Mouse (Mus musculus) midbrain, embryonic 10.5 days (tissue): ENCODE measurements at regions not wholly inside any gene's neighbourhood (a gene's known extent, or its start where the extent isn't known, plus 50 kb on each side); places are given as distances from the start of the nearest gene placed in this dataset.
"Not testable (repeated sequence)": the region's sequence is repeated elsewhere in the genome, so short reads cannot be mapped to it uniquely, and the experiment has no call there.

Experiments
- DNase-seq: peaks from one replicate; pipeline ENCODE4 v3.0.0-alpha.2; 2017; ENCODE audit warnings: low spot score
- H3K27ac ChIP-seq: fragments of 300-500 bp; sonication (generic); replicated peaks from 2 replicates; pipeline ENCODE4 v1.5.1; 2016; ENCODE audit warnings: mild to moderate bottlenecking
- H3K27me3 ChIP-seq: fragments of 300-500 bp; sonication (generic); 2 replicates; pipeline ENCODE4 v1.6.1; 2016; ENCODE audit warnings: low read depth, mild to moderate bottlenecking; ENCODE audit not compliant: poor library complexity, severe bottlenecking
- H3K36me3 ChIP-seq: fragments of 300-500 bp; sonication (generic); 2 replicates; pipeline ENCODE4 v1.6.1; 2016; ENCODE audit warnings: mild to moderate bottlenecking, moderate library complexity
- H3K4me1 ChIP-seq: fragments of 300-500 bp; sonication (generic); 2 replicates; pipeline ENCODE4 v1.6.1; 2016
- H3K4me3 ChIP-seq: fragments of 300-500 bp; sonication (generic); 2 replicates; pipeline ENCODE4 v1.5.1; 2016; ENCODE audit warnings: mild to moderate bottlenecking, moderate library complexity
- H3K9me3 ChIP-seq: fragments of 300-500 bp; sonication (generic); replicated peaks from 2 replicates; pipeline ENCODE4 v1.6.1; 2016; ENCODE audit warnings: mild to moderate bottlenecking
- WGBS: fragments of 180-500 bp; shearing (Covaris S2); methylation state at CpG from one replicate; pipeline ENCODE4 v1.1.7; 2016; 5-methylcytosine and 5-hydroxymethylcytosine counted together

GRCm38 (mm10) chr13:28838216-28838615 lies 115.3 kb downstream of the Sox4 start:
- no peak overlapping the region for H3K27ac ChIP-seq
- DNase-seq = no peak
- H3K4me3 ChIP-seq = no peak overlapping the region

GRCm38 (mm10) chr13:28837196-28837595 lies 116.3 kb downstream of the Sox4 start:
- peaks cover 35% of the 10 kb centered on the region for H3K4me1 ChIP-seq
- H3K27me3 ChIP-seq, DNase-seq, H3K9me3 ChIP-seq, H3K4me3 ChIP-seq, H3K27ac ChIP-seq: not testable (repeated sequence)
- H3K36me3 ChIP-seq = peaks cover 12% of the 10 kb centered on the region
- WGBS = 89% methylated on average over 3 of the region's 3 CpGs

More at GRCm38 (mm10) chr13:28838216-28838615, 115.3 kb downstream of the Sox4 start:
- H3K9me3 ChIP-seq = no peaks in the 10 kb centered on the region
- 81% methylated on average over 3 of the region's 3 CpGs for WGBS
- H3K4me1 ChIP-seq = peaks cover 26% of the 10 kb centered on the region
- H3K36me3 ChIP-seq = peaks cover 18% of the 10 kb centered on the region
- no peaks in the 10 kb centered on the region for H3K27me3 ChIP-seq

- no peak overlapping the region for H3K4me3 ChIP-seq
- peaks cover 15% of the 10 kb centered on the region for H3K36me3 ChIP-seq
- H3K27me3 ChIP-seq = no peaks in the 10 kb centered on the region
- H3K9me3 ChIP-seq = no peaks in the 10 kb centered on the region
- WGBS = 92% methylated on average over 1 of the region's 1 CpGs
- no peak for DNase-seq
- H3K27ac ChIP-seq = 0 out of 2 replicates have a peak overlapping the region, but pooled peaks have one; percentile 6
- H3K4me1 ChIP-seq = peaks cover 52% of the 10 kb centered on the region
Measured at GRCm38 (mm10) chr13:28833700-28834065, 119.8 kb downstream of the Sox4 start.

- H3K4me1 ChIP-seq = peaks cover 47% of the 10 kb centered on the region
- no peaks in the 10 kb centered on the region for H3K9me3 ChIP-seq
- no peak overlapping the region for H3K4me3 ChIP-seq
- H3K36me3 ChIP-seq = peaks cover 13% of the 10 kb centered on the region
- WGBS = 74% methylated on average over 12 of the region's 12 CpGs
- DNase-seq = no peak
- no peaks in the 10 kb centered on the region for H3K27me3 ChIP-seq
- H3K27ac ChIP-seq = 0 out of 2 replicates have a peak overlapping the region, but pooled peaks have one; percentile 6
Measured at GRCm38 (mm10) chr13:28832855-28833699, 120.4 kb downstream of the Sox4 start.

- Histone ChIP-seq H3K4me3 (no peak overlapping the region), H3K27ac (no peak overlapping the region), H3K36me3 (peaks cover 12% of the 10 kb centered on the region), H3K27me3 (no peaks in the 10 kb centered on the region), H3K4me1 (peaks cover 40% of the 10 kb centered on the region), H3K9me3 (no peaks in the 10 kb centered on the region)
- 94% methylated on average over 7 of the region's 7 CpGs for WGBS
- no peak for DNase-seq
Measured at GRCm38 (mm10) chr13:28826284-28826683, 127.2 kb downstream of the Sox4 start.

- Histone ChIP-seq H3K9me3 (no peaks in the 10 kb centered on the region), H3K27ac (no peak overlapping the region), H3K36me3 (peaks cover 8% of the 10 kb centered on the region), H3K27me3 (no peaks in the 10 kb centered on the region), H3K4me1 (peaks cover 21% of the 10 kb centered on the region), H3K4me3 (no peak overlapping the region)
- no peak for DNase-seq
- 57% methylated on average over 11 of the region's 11 CpGs for WGBS
Measured at GRCm38 (mm10) chr13:28823985-28824384, 129.5 kb downstream of the Sox4 start.

- peaks cover 21% of the 10 kb centered on the region for H3K4me1 ChIP-seq
- no peak for DNase-seq
- 85% methylated on average over 9 of the region's 9 CpGs for WGBS
- no peak overlapping the region for H3K27ac ChIP-seq
- peaks cover 8% of the 10 kb centered on the region for H3K36me3 ChIP-seq
- H3K4me3 ChIP-seq = no peak overlapping the region
- no peaks in the 10 kb centered on the region for H3K27me3 ChIP-seq
- H3K9me3 ChIP-seq = no peaks in the 10 kb centered on the region
Measured at GRCm38 (mm10) chr13:28823311-28823880, 130.1 kb downstream of the Sox4 start.

GRCm38 (mm10) chr13:28820868-28821533 lies 132.5 kb downstream of the Sox4 start:
- Histone ChIP-seq H3K27ac (peak overlapping the region; percentile 49; the same call in 1 of the 2 replicates), H3K27me3 (no peaks in the 10 kb centered on the region), H3K9me3 (no peaks in the 10 kb centered on the region), H3K36me3 (peaks cover 9% of the 10 kb centered on the region; the same call in 1 of the 2 replicates), H3K4me1 (peaks cover 24% of the 10 kb centered on the region), H3K4me3 (no peak overlapping the region)
- no peak for DNase-seq
- WGBS = 93% methylated on average over 15 of the region's 15 CpGs

GRCm38 (mm10) chr13:28814127-28814526 lies 139.4 kb downstream of the Sox4 start:
- DNase-seq = no peak
- Histone ChIP-seq H3K27ac (peak overlapping the region; percentile 63), H3K27me3 (no peaks in the 10 kb centered on the region), H3K36me3 (peaks cover 6% of the 10 kb centered on the region; the same call in 1 of the 2 replicates), H3K4me1 (peaks cover 71% of the 10 kb centered on the region), H3K4me3 (no peak overlapping the region), H3K9me3 (no peaks in the 10 kb centered on the region)
- 65% methylated on average over 4 of the region's 4 CpGs for WGBS

GRCm38 (mm10) chr13:28811667-28812575 lies 141.6 kb downstream of the Sox4 start:
- Histone ChIP-seq H3K27ac (peak overlapping the region; percentile 76), H3K36me3 (peaks cover 6% of the 10 kb centered on the region; the same call in 1 of the 2 replicates), H3K4me1 (peaks cover 79% of the 10 kb centered on the region), H3K9me3 (no peaks in the 10 kb centered on the region), H3K27me3 (no peaks in the 10 kb centered on the region), H3K4me3 (peak overlapping the region; percentile 33; the same call in 1 of the 2 replicates)
- 27% methylated on average over 12 of the region's 12 CpGs for WGBS
- peak; percentile 35 for DNase-seq

GRCm38 (mm10) chr13:28811081-28811439 lies 142.5 kb downstream of the Sox4 start:
- Histone ChIP-seq H3K27me3 (no peaks in the 10 kb centered on the region), H3K27ac (peak overlapping the region; percentile 76), H3K4me1 (peaks cover 77% of the 10 kb centered on the region), H3K4me3 (peak overlapping the region; percentile 33), H3K9me3 (no peaks in the 10 kb centered on the region), H3K36me3 (no peaks in the 10 kb centered on the region)
- WGBS = 7% methylated on average over 2 of the region's 2 CpGs
- DNase-seq = no peak
